Mouse (Mus musculus): ENCODE measurements around the gene Agfg2.
A peak's percentile ranks its signal among the peaks of the same experiment; 100 is the strongest.

Agfg2 gene

GRCm38 (mm10) chr5:137683388-137684293 is 885 bp downstream of the Agfg2 start:
- DNase-seq (ENCODE audit: low read depth, low spot score) = no peak

GRCm38 (mm10) chr5:137682526-137682925 is 2.0 kb downstream of the Agfg2 start:
- DNase-seq (ENCODE audit: low read depth, low spot score) = no peak

GRCm38 (mm10) chr5:137679726-137680125 is 4.8 kb downstream of the Agfg2 start:
- DNase-seq (ENCODE audit: low read depth, low spot score) = no peak

- no peak for DNase-seq (ENCODE audit: low read depth, low spot score)
These were observed 5.8 kb downstream of the Agfg2 start for GRCm38 (mm10) chr5:137678736-137679135.

GRCm38 (mm10) chr5:137677859-137678258 is 6.7 kb downstream of the Agfg2 start:
- no peak for DNase-seq (ENCODE audit: low read depth, low spot score)

GRCm38 (mm10) chr5:137674786-137675185 is 9.7 kb downstream of the Agfg2 start:
- DNase-seq (ENCODE audit: low read depth, low spot score) = no peak

GRCm38 (mm10) chr5:137673015-137673414 is 11.5 kb downstream of the Agfg2 start:
- DNase-seq (ENCODE audit: low read depth, low spot score) = no peak

- no peak for DNase-seq (ENCODE audit: low read depth, low spot score)
These were observed 12.2 kb downstream of the Agfg2 start for GRCm38 (mm10) chr5:137672361-137672760.

- no peak for DNase-seq (ENCODE audit: low read depth, low spot score)
These were observed 12.9 kb downstream of the Agfg2 start for GRCm38 (mm10) chr5:137671443-137672240.

GRCm38 (mm10) chr5:137670240-137670639 is 14.3 kb downstream of the Agfg2 start:
- DNase-seq (ENCODE audit: low read depth, low spot score) = no peak

- DNase-seq (ENCODE audit: low read depth, low spot score) = no peak
These were observed 15.6 kb downstream of the Agfg2 start for GRCm38 (mm10) chr5:137668971-137669370.

- DNase-seq (ENCODE audit: low read depth, low spot score) = no peak
These were observed 21.5 kb downstream of the Agfg2 start for GRCm38 (mm10) chr5:137663057-137663456.

- no peak for DNase-seq (ENCODE audit: low read depth, low spot score)
These were observed 24.4 kb downstream of the Agfg2 start for GRCm38 (mm10) chr5:137660064-137660688.

- DNase-seq (ENCODE audit: low read depth, low spot score) = peak; percentile 72
These were observed 27.5 kb downstream of the Agfg2 start for GRCm38 (mm10) chr5:137656977-137657376.

GRCm38 (mm10) chr5:137654746-137655145 is 29.8 kb downstream of the Agfg2 start:
- DNase-seq (ENCODE audit: low read depth, low spot score) = no peak

- DNase-seq (ENCODE audit: low read depth, low spot score) = no peak
These were observed 31.2 kb downstream of the Agfg2 start for GRCm38 (mm10) chr5:137653366-137653765.

GRCm38 (mm10) chr5:137652474-137652873 is 32.1 kb downstream of the Agfg2 start:
- peak; percentile 85 for DNase-seq (ENCODE audit: low read depth, low spot score)

GRCm38 (mm10) chr5:137649669-137650571 is 34.6 kb downstream of the Agfg2 start:
- no peak for DNase-seq (ENCODE audit: low read depth, low spot score)

GRCm38 (mm10) chr5:137649251-137649650 is 35.3 kb downstream of the Agfg2 start:
- DNase-seq (ENCODE audit: low read depth, low spot score) = no peak

GRCm38 (mm10) chr5:137647827-137648601 is 36.5 kb downstream of the Agfg2 start:
- DNase-seq (ENCODE audit: low read depth, low spot score) = no peak
